Mouse (Mus musculus) cerebellum, postnatal 4 days (tissue): Measurements from ENCODE around the gene Ets2.

Experiments used
- DNase-seq, 2 experiments: peaks; one replicate each; pipeline ENCODE4 v3.0.0; 2022; ENCODE audit warnings: low spot score in 2 of 2, mixed read lengths in 1 of 2

The Ets2 gene

DNA sequence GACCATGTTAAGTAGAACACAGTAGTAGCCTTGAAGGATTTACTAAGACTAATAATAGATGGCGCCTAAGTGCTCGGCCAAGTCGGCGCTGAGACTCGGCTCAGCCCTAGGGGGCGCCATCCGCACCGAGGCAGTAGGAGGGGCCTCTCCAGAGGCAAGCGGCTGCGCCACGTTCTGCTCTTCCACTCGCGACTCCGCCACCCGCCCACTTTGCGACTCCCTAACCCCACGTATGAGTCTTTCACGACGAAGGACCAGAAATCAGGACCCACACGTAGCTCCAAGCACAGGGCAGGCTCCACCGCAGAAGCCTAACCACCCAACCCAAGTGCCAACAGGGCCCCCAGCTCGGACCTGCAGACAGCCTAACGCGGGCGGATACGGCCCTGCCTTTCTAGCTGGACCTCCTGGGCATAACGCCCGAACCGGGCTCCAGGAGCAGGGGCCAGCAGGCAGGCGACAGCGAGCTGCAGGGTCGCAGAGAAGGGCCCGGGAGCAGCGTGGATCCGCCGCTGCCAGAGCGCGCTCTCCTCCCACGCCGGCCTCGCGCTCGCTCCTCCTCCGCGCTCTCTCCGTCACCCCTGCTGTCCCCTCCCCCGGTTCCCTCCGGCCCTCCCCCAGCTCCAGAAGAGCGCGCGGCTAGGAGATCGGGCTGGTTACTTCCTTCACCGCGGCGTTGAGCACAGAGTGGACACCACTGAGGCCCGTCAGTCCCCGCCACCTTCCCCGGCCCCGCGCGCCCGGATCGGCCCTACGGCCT, at the start of gene Ets2:
Gene Ets2, plus strand, starts transcription at position 274 of the 760 bp plus-strand sequence.
- DNase-seq = peak; percentile 81 to 92

- no peak for DNase-seq
These were observed 47.7 kb upstream of the Ets2 start for GRCm38 (mm10) chr16:95654204-95654611.

DNA sequence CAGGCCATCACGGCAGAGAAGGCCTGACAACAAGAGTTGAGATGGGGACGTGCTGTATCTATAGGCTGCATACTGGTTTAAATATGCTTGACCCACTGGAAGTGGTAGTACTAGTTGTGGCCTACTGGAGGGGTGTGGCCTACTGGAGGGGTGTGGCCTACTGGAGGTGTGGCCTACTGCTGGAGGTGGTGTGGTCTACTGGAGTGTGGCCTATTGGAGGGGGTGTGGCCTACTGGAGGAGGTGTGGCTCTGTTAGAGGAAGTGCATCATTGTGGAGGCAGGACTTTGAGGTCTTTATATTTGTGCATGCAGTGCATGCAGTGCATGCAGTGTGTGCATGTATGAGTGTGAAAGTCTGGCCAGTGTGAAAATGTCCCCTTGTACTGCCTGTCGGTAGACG, 45.3 kb upstream of the Ets2 start:
- no peak for DNase-seq

GRCm38 (mm10) chr16:95657187-95657586, 44.7 kb upstream of the Ets2 start:
- DNase-seq = no peak

DNA sequence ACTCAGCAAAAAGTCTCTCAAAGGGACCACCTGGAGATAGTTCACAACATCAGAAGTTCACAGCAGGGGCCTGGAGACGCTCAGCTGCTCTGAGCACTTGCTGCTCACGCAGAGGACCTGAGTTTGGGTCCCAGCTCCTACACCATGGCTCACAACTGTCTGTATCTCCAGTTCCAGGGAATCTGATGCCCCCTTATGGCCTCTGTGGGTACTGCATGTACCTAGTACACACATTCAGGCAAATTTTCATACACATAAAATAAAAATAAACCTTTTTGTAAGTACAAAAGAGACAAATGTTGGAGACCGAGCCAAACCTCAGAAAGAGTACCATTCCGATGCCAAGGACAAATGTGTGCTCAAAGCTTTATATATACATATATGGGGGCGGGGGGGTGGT, 44.1 kb upstream of the Ets2 start:
- no peak for DNase-seq

DNA sequence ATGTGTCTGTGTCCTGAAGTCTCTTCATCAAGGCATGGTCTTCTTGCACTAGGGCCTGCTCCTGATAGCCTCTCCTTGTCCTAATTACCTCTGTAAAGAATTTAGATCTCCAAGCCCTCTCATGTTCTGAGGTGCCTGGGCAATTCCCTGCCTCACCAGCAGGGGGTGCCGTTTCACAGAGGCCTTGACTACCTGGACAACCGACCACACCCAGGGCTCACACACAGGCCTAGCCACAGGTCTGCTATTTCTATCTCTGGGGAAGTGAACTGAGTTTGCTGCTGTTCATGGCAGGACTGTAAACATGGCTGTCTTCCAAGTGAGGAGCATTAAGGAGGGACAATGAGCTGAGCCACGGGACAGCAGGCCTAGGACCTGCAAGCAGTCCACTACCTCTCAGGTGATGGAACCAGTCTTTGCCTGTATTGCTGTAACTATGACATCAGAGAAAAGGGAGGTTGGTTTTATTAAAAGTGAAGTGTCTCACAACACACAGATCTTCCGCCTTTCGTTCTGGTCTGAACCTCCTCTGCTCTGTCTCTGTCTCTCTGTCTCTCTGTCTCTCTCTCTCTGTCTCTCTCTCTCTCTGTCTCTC, 42.9 kb upstream of the Ets2 start:
- DNase-seq = no peak

DNA sequence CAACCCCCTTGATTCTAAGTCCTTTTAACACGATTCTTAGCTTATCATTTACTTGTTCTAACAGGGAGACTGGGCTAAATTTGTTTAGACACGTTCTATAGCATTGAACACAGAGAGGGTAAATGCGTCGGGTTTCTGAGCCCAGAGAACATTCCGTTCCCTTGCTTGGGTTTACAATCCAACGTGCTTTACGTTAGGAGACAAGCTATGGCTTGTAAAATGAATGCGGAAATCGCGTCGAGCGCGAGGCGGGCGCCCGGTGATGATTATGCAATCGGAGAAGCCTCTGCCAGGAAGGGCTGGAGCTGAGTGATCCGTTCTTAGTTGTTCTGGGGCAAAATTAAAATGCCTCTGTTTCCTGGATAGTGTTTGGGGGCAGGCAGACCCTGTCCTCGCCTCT, 42.4 kb upstream of the Ets2 start:
- DNase-seq = no peak

DNA sequence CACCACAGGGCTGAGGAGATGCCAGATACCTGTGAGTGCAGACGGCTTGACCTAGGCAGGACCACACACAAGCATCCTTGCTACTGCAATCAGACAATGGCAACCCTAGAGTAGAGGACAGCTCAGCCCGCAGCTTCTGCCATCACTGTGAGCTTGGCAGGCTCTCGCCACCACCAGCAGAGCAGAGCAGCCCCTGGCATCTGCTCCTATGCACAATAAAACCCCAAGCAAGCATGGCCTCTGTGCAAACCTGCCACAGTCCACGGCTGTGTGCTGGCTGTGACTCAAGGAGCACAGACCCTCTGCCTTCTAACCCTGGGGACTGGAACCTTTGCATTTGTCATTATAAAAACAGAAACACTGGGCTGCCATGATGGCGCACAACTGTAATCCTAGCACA, 41.0 kb upstream of the Ets2 start:
- peak in 1 of 2 experiments; percentile 37 for DNase-seq

DNA sequence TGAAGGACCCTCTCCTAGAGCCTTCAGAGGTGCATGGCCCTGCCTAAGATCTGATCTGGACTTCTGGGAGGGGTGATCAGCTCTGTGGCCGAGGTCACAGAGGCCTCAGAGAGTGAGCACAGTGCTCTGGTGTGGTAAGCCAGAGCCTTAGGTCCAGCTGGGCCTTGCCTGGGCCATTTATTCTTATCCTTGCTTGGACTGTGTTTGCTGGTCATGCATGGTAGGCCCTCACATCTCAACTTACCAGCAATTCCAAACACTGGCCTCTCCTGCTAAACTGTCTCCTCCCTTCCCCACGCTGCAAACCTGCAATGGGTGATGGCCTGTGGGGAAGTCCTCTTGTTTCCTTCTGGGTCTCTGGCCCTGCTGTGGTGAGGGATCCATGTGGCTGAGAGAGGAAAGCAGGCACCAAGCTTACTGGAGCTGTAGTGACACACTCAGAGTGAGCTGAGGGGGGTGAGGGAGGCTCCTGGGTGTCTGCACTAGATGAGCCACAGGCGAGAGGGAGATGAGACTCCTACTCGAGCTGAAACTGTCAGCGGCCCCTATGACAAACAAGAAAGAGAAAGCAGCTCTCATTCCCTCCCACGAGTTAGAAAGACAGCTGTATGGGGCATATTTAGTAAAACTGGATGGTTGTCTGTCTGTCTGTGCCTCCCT, 36.3 kb upstream of the Ets2 start:
- DNase-seq = no peak

DNA sequence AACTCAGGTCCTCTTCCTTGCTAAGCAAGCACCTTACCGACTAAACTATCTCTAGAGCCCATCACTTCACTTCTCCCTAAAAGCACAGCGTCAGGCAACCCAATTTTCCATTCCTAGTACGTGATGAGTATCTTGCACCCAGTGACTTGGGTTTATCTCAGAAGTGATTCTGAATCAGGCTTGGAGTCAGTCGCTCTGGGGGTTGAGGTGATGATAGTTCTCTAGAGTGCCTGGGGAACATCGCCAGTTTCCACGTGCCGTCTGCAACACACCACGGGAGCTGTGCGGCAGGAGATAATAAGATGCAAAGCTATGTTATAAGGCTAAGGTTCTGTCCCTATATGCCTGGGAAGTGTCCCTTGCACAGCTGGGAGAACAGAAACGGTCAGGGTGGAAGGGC, 35.6 kb upstream of the Ets2 start:
- DNase-seq = no peak

GRCm38 (mm10) chr16:95667395-95668150, 34.3 kb upstream of the Ets2 start:
- DNase-seq = no peak

GRCm38 (mm10) chr16:95668151-95668993, 33.5 kb upstream of the Ets2 start:
- DNase-seq = no peak

DNA sequence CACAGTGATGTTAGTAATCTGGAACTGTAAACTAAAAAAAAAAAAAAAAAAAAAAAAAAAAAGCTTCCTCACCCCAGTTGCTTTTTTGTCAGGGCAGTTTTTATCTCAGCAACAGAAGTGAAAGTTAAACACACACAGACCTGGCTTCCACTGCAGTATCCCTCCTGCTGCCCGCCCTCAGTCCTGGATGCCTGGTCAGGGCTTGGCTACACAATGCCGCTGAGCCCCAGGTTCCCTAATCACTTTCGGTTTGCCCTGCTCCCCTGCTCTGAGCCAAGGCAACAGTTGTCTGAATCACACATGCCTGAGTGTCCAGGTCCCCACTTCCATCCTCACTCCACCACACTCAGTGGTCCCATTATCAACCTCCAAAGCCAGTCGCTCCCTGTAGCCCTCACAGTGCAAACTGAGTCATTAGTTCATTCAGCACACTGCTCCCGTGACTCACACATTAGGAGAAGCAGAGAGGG, 27.4 kb upstream of the Ets2 start:
- DNase-seq = no peak

GRCm38 (mm10) chr16:95675212-95675611, 26.7 kb upstream of the Ets2 start:
- DNase-seq = no peak

DNA sequence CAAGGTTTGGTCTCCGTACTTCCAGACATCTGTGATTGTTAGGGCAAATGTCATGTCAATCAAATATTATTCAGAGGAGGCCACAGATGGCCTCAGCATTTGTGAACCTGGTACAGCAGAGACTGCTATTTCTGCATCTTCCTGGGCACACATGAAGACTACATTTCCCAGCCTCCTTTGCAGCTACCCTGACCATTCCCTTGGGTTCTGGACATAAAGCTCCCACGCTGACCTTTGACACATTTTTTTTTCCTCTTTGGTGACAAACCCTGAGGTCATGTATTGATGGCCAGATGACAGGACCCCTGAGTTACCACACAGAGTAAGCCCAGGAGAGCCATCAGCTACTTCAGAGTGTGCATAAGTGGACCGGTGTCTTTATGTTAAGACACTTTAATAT, 25.2 kb upstream of the Ets2 start:
- no peak for DNase-seq

- DNase-seq = no peak
These were observed 19.4 kb upstream of the Ets2 start for GRCm38 (mm10) chr16:95682431-95682892.

GRCm38 (mm10) chr16:95685807-95686206, 16.1 kb upstream of the Ets2 start:
- no peak for DNase-seq

GRCm38 (mm10) chr16:95686246-95686645, 15.6 kb upstream of the Ets2 start:
- no peak for DNase-seq

DNA sequence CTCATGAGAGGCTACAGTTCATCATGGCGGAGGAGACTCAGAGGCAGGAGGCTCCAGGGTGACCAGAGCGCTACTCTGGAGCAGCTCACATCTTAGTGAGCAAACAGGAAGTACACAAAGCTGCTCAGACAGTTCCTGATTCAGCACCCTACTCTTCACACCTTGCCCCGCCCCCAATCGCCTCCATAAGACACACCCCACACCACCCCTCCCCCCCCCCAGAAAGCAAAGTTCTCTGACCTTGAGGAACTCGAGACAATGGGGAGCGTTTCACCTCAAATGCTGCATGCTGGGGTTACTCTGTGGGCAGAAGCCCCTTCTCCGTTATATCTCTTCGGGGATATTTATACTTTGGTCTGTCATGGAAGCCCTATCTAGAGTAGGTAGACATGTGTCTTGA, 15.0 kb upstream of the Ets2 start:
- DNase-seq = no peak

DNA sequence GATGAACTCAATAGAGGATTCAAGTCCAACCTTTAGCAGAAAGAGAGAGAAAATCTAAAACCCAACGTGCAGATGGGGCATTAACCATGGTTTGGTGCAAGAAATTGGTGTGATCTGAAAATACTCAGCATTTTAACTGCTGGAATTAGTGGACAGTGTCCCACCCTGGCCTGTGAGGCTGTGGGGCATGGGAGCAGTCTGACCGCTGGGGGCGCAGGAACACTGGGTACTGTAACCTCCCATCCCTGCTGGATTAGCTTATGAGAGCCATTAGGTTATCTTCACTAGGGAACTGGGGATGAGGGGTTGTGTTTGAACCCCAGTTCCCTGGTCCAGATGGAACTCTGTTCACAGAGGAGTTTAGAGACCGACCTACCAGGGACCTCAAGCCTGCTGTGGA, 13.9 kb upstream of the Ets2 start:
- no peak for DNase-seq

DNA sequence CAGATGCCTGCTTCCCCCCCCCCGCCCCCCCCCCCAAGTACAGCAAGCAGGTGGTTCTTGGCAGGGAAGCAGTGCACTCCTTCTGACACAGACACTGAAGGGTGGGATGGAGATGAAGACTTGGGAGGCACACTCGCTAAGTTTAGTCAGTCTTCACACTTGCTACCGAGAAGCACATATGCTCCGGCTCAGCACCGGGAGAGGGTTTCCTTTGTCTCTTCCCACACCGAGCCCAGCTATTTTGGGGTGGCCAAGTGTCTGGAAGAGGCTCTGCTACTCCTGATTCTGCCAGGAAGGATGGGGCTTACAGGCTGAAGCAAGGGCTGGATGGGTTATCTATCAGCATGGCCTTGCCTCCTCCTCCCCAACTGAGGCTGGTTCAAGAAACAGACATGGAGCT, 5.3 kb upstream of the Ets2 start:
- no peak for DNase-seq
